Mouse (Mus musculus): ENCODE measurements at regions not wholly inside any gene's neighbourhood (a gene's known extent, or its start where the extent isn't known, plus 50 kb on each side); places are given as distances from the start of the nearest gene placed in this dataset.

DNA sequence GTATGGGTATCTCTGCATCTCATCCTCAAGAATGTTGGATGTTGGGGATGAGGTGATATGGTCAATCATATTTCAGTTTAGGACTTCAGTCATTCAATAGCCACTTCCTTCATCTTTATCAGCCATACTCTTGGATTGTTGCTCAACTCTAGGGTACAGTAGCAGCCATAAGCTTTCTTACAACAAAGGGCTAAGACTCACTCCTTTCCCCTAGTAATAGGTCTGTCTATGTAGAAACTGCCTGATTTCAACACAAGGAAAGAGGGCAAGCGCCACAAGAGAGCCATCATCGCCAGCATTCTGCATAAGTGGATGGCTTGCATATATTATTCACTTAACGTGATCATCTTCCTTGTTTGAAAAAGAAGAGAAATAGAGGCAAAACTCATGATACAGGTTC lies 107.5 kb upstream of the Rmdn2 start:
- no peak for DNase-seq (ENCODE audit: low spot score)
- peaks cover 5% of the 10 kb centered on the region; the same call in 1 of the 2 replicates for H3K9me3 ChIP-seq
- peaks cover 6% of the 10 kb centered on the region; the same call in 1 of the 2 replicates for H3K4me1 ChIP-seq (replicated peaks)
- H3K4me3 ChIP-seq, result no peak overlapping the region
- WGBS, result 83% methylated on average over 3 of the region's 3 CpGs
- H3K27ac ChIP-seq, result no peak overlapping the region
- H3K27me3 ChIP-seq (ENCODE audit: insufficient read depth, poor library complexity, severe bottlenecking), result no peaks in the 10 kb centered on the region
- no peaks in the 10 kb centered on the region for H3K36me3 ChIP-seq

DNA sequence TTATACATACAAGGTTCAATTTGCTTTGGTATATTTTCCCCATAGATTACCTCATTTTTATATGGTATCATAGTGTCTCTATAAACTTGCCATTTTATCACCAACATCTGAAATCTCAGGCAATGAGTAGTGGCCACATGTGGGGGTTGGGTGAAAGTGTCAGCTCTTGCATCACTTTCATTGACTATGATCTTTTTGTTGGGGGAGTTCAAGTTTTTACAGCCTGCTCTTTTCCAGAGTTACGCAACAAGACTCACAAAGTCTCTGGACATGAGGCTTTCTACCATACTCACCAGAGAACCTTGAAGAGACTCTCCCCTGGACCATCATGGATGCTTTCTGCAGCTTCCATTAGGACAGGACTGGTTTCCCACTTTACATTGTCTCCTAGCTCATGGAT lies 106.1 kb upstream of the Rmdn2 start:
- no peak overlapping the region for H3K4me3 ChIP-seq

DNA sequence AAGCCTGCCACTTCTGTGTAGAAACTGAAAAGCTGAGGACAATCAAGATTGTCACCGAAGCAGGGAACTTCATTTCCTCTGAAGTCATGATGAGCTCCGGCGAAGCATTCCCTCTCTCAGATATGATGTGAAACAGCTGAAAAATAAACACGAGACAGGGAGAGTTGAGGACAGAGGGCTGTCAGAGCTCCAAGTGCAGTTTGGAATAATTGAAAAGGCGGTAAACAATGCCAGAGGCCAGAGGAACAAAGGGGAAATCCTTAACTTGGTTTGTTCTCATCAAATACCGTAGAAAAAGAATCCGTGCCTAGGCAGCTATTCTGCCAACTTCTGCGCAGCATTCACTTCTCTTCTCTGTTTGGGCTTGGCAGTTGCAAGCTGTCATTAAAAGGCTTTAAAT lies 102.4 kb upstream of the Rmdn2 start:
- Histone ChIP-seq H3K27ac (no peak overlapping the region), H3K27me3 (ENCODE audit: insufficient read depth, poor library complexity, severe bottlenecking) (no peaks in the 10 kb centered on the region), H3K36me3 (no peaks in the 10 kb centered on the region), H3K9me3 (no peaks in the 10 kb centered on the region), H3K4me3 (no peak overlapping the region), H3K4me1 (replicated peaks) (no peaks in the 10 kb centered on the region; the same call in 1 of the 2 replicates)
- WGBS, result 86% methylated on average over 8 of the region's 8 CpGs
- DNase-seq (ENCODE audit: low spot score), result no peak

More for the DNA sequence above, 106.1 kb upstream of the Rmdn2 start:
- peaks cover 6% of the 10 kb centered on the region; the same call in 1 of the 2 replicates for H3K4me1 ChIP-seq (replicated peaks)
- no peak for DNase-seq (ENCODE audit: low spot score)
- H3K9me3 ChIP-seq, result no peaks in the 10 kb centered on the region
- no peak overlapping the region for H3K27ac ChIP-seq
- 93% methylated on average over 1 of the region's 1 CpGs for WGBS
- H3K36me3 ChIP-seq, result no peaks in the 10 kb centered on the region
- no peaks in the 10 kb centered on the region for H3K27me3 ChIP-seq (ENCODE audit: insufficient read depth, poor library complexity, severe bottlenecking)

DNA sequence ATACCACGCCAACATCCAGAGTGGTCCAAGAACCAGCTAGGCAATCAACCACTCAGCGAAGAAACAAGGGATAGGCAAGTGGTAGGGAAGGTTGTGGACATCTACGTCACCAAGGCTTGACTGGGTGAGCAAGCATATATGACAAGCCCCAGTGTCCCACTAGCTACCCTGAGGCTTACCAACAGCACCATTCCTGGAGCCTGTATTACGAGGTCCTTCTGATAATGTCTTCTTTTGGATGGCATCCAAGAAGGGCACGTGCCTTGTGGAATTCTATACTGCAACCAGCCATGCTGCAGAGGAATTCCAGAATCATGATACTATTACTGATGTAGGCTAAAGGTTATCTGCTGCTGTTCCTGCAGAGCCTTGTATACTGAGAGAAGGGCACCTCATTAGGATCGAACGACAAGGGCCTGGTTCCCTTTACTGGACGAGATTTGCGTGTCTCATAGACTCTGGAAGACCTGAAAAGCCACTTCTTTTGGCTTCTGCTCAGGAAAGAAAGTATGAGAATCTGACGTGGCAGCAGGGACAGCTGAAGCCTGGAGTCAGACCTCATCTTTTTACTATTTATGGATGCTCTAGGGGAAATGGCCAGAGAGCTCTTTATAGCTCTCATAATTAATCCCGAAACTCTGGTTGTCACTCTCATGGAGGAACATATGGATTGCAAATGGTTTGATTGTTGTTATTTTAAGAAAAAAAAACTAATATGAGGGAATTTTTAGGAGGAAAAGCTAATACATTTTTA lies 101.5 kb upstream of the Rmdn2 start:
- Histone ChIP-seq H3K27me3 (ENCODE audit: insufficient read depth, poor library complexity, severe bottlenecking) (no peaks in the 10 kb centered on the region), H3K4me1 (replicated peaks) (no peaks in the 10 kb centered on the region; the same call in 1 of the 2 replicates), H3K36me3 (no peaks in the 10 kb centered on the region), H3K9me3 (no peaks in the 10 kb centered on the region), H3K27ac (no peak overlapping the region), H3K4me3 (no peak overlapping the region)
- 89% methylated on average over 11 of the region's 11 CpGs for WGBS
- DNase-seq (ENCODE audit: low spot score), result no peak

DNA sequence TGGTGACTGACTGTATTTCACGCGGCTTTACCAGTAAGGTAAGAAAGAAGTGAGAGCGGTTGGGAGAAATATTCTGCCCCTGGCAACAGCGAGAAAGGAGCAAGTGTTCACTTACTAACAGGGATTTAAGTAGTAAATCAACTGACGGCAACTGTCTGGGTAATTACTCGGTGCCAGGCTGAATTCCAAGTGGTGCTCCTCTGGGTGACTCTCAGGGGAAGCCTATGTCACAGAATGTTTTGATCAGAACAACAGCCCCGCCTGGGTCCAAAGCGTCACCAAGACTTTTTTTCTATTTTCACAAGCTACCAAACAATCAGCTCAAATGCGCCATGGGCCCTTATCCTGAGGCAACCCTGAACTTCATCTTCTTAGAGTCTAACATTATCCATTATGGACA lies 100.4 kb upstream of the Rmdn2 start:
- no peak overlapping the region for H3K4me3 ChIP-seq
- no peak for DNase-seq (ENCODE audit: low spot score)
- H3K4me1 ChIP-seq (replicated peaks), result no peaks in the 10 kb centered on the region; the same call in 1 of the 2 replicates
- no peak overlapping the region for H3K27ac ChIP-seq
- H3K36me3 ChIP-seq, result no peaks in the 10 kb centered on the region
- whole genome bisulfite sequencing, result 89% methylated on average over 9 of the region's 9 CpGs
- no peaks in the 10 kb centered on the region for H3K27me3 ChIP-seq (ENCODE audit: insufficient read depth, poor library complexity, severe bottlenecking)
- H3K9me3 ChIP-seq, result no peaks in the 10 kb centered on the region

DNA sequence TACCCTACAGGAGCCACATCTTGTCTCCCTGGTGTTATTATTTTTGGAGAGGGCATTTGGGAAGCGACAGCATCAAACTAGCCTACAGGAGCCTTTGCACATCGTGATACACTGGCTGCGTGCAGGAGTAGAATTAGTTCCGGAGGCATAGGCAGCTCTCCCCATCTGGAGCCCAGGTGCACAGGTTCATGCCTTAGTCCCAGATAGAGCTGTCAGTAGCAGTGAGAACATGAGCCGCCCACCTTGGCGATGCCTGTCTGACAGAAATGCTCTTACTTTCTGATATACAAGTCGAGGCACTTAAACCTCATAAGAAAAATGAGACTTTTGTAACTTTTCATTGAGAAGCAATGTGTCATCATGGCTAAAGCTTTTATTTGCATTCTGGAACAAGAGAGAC lies 97.6 kb upstream of the Rmdn2 start:
- Histone ChIP-seq H3K27me3 (ENCODE audit: insufficient read depth, poor library complexity, severe bottlenecking) (no peaks in the 10 kb centered on the region), H3K27ac (no peak overlapping the region), H3K4me1 (replicated peaks) (no peaks in the 10 kb centered on the region; the same call in 1 of the 2 replicates), H3K4me3 (no peak overlapping the region), H3K9me3 (no peaks in the 10 kb centered on the region), H3K36me3 (no peaks in the 10 kb centered on the region)
- DNase-seq (ENCODE audit: low spot score), result no peak
- 84% methylated on average over 7 of the region's 7 CpGs for WGBS

DNA sequence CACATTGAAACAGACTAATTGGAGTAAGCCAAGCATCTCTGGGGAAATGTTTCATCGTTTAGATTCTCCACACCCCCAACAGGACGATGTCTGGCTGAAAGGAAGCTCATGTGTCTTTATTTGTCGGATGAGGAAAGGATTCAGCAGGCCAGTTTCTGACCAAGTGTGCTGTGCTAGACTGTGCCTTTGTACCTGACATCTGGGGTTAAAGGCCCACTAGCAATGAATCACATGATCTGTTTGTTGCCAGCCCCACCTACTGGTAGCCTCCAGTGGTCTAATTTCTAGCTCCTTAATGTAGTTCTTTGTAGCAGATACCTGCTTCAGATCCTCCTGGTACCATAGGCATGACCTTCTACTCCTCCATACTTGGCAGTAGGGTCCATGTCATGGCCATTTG lies 93.5 kb upstream of the Rmdn2 start:
- Histone ChIP-seq H3K4me1 (replicated peaks) (no peaks in the 10 kb centered on the region; the same call in 1 of the 2 replicates), H3K9me3 (no peaks in the 10 kb centered on the region), H3K27ac (no peak overlapping the region), H3K27me3 (ENCODE audit: insufficient read depth, poor library complexity, severe bottlenecking) (no peaks in the 10 kb centered on the region), H3K4me3 (no peak overlapping the region), H3K36me3 (no peaks in the 10 kb centered on the region)
- WGBS, result 60% methylated on average over 3 of the region's 3 CpGs
- peak; percentile 31 for DNase-seq (ENCODE audit: low spot score)

DNA sequence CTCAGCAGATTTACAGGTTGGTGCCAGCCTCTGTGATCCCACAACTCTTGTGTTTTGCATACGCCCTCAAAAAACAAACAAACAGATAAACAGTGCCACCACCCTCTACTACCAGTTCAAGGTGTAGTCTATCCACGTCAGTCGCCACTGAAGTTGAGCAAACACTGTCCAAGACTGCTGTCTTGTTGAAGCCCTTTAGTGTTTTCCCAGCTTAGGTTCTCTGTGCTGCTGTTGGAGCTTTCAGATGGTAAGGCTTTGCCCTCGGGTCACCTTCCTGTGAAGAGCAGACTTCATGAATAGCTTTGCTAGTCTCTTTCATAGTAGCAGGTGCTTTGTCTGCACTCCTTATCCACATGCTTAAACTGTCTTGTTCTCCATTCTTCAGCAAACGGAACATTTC lies 93.0 kb upstream of the Rmdn2 start:
- 84% methylated on average over 5 of the region's 5 CpGs for WGBS
- H3K9me3 ChIP-seq, result no peaks in the 10 kb centered on the region
- no peaks in the 10 kb centered on the region for H3K27me3 ChIP-seq (ENCODE audit: insufficient read depth, poor library complexity, severe bottlenecking)
- no peak for DNase-seq (ENCODE audit: low spot score)
- no peaks in the 10 kb centered on the region for H3K36me3 ChIP-seq
- no peak overlapping the region for H3K4me3 ChIP-seq
- no peak overlapping the region for H3K27ac ChIP-seq
- H3K4me1 ChIP-seq (replicated peaks), result no peaks in the 10 kb centered on the region; the same call in 1 of the 2 replicates

DNA sequence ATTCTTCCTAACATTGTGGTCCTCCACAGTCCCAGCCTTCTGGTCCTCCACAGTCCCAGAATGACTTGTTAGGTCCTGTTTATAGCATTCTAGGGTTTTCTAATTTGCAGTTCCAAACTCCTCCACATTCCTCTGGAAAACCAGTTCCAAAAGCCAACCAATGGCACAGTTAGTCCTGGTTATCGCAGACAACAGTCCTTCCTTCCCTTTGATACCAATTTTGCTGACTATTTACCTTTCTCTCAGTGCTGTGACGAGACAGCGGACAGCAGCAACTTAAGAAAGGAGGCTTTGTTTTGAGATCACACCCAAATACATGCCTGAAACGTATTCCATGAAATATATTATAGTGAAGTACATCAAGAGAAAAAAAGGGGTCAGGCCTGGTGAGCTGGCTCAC lies 92.3 kb upstream of the Rmdn2 start:
- no peaks in the 10 kb centered on the region for H3K4me1 ChIP-seq (replicated peaks)
- no peaks in the 10 kb centered on the region for H3K36me3 ChIP-seq
- H3K27ac ChIP-seq, result no peak overlapping the region
- DNase-seq (ENCODE audit: low spot score), result no peak
- H3K27me3 ChIP-seq (ENCODE audit: insufficient read depth, poor library complexity, severe bottlenecking), result no peaks in the 10 kb centered on the region
- 80% methylated on average over 4 of the region's 4 CpGs for WGBS
- H3K9me3 ChIP-seq, result no peaks in the 10 kb centered on the region
- H3K4me3 ChIP-seq, result no peak overlapping the region

DNA sequence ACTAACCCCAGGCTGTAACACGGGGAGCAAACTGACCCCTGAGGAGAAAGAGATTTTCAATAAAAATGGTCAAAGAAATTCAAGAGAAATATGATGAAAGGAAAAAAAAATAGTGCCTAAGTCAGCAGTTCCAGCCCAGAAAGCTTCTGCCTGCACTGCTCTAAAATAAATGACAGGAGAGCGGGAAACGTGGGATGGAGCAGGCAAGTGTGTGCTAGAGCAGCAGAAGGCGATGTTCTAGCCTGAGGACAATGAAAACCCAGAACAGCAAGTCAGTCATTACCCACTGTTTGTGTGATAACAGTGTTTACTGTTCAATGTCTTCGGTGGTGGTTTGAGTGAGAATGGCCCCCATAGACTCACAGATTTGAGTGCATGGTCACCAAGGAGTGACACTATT lies 91.4 kb upstream of the Rmdn2 start:
- WGBS, result 88% methylated on average over 5 of the region's 5 CpGs
- H3K36me3 ChIP-seq, result no peaks in the 10 kb centered on the region
- no peak overlapping the region for H3K4me3 ChIP-seq

DNA sequence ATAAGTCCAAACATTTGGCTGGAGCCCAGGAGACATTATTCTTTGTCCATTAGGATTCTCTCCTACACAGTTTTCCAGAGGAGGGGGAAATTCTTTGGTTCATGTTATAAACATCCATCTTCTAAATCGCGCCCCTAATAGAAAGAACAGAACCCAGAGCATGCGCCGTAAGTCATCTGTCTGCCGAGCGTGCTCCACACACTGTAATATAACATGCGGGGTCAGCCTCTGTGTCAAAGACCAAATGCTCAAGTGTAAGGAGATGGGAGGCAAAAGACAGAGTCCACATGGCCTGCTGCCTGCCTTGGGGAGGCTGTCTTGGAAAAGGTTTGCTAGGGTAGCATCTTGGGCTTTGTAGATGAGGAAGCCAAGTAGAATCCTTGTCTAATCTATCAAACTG lies 90.0 kb upstream of the Rmdn2 start:
- Histone ChIP-seq H3K27ac (no peak overlapping the region), H3K9me3 (no peaks in the 10 kb centered on the region), H3K4me1 (replicated peaks) (no peaks in the 10 kb centered on the region), H3K27me3 (ENCODE audit: insufficient read depth, poor library complexity, severe bottlenecking) (no peaks in the 10 kb centered on the region), H3K4me3 (no peak overlapping the region), H3K36me3 (no peaks in the 10 kb centered on the region)
- 93% methylated on average over 7 of the region's 7 CpGs for WGBS
- DNase-seq (ENCODE audit: low spot score), result no peak

More for the DNA sequence above, 91.4 kb upstream of the Rmdn2 start:
- H3K27ac ChIP-seq, result no peak overlapping the region
- no peak for DNase-seq (ENCODE audit: low spot score)
- no peaks in the 10 kb centered on the region for H3K4me1 ChIP-seq (replicated peaks)
- no peaks in the 10 kb centered on the region for H3K9me3 ChIP-seq
- H3K27me3 ChIP-seq (ENCODE audit: insufficient read depth, poor library complexity, severe bottlenecking), result no peaks in the 10 kb centered on the region

DNA sequence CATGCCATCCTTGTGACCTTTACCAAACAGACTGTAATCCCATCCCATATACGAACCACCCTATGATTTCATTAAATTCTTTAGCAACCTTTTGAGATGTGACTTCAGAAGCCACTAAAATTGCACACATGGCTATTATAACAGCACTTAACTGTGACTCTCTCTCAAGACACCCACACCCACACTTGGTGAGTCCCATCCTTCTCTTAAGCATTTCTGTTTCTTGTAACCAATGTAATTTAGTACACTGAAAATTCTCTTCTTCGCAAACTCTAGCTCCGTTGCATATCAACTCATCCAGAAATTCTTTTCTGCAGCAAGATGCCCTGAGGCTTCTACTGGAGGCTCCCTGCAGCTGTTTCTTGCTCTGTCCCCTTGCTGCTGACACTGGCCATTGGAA lies 88.4 kb upstream of the Rmdn2 start:
- H3K9me3 ChIP-seq, result no peaks in the 10 kb centered on the region
- 92% methylated on average over 3 of the region's 3 CpGs for WGBS
- DNase-seq (ENCODE audit: low spot score), result no peak
- H3K27ac ChIP-seq, result no peak overlapping the region
- no peaks in the 10 kb centered on the region for H3K4me1 ChIP-seq (replicated peaks)
- H3K36me3 ChIP-seq, result no peaks in the 10 kb centered on the region
- H3K4me3 ChIP-seq, result no peak overlapping the region
- H3K27me3 ChIP-seq (ENCODE audit: insufficient read depth, poor library complexity, severe bottlenecking), result no peaks in the 10 kb centered on the region

DNA sequence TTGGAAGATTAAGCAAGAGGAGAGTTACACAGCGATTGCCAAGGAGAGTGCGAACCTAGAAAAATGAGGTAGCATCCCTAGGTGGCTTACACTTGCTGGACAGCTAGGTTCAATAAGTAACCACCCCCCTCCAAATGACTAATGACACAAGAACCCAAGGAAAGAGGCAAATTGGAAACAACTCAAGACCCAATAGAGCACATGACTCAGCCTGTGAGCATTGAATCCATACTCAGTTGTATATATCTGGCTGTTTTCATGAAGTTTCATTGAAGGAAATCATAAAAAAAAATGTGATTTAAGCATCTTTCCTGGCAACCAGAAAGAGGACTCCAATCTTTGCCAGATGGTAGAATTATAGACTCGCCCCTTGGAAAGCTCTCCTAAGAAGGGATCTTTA lies 84.3 kb upstream of the Rmdn2 start:
- Histone ChIP-seq H3K36me3 (no peaks in the 10 kb centered on the region), H3K4me3 (no peak overlapping the region), H3K4me1 (replicated peaks) (no peaks in the 10 kb centered on the region), H3K9me3 (no peaks in the 10 kb centered on the region), H3K27me3 (ENCODE audit: insufficient read depth, poor library complexity, severe bottlenecking) (no peaks in the 10 kb centered on the region), H3K27ac (no peak overlapping the region)
- 93% methylated on average over 3 of the region's 3 CpGs for WGBS
- DNase-seq (ENCODE audit: low spot score), result no peak

DNA sequence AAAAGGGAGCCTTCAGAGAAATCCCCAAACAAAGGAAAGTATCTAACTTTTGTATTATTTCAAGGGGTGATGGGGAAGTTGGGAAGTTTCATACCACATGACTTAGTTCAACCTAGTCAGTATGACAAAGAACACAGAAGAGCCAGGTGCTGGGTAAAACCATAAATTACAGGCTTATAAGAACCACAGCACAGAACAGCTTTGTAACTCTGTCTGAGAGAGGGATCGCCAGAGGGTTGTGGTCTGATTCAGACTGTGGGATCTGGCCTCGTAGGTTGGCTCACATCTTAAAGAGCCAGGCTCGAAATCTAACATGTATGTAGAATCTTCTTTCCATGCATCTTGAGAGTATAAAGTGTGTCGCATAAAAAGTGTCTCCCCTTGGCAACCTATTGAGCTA lies 75.1 kb upstream of the Rmdn2 start:
- DNase-seq (ENCODE audit: low spot score), result no peak
- H3K27me3 ChIP-seq (ENCODE audit: insufficient read depth, poor library complexity, severe bottlenecking), result no peaks in the 10 kb centered on the region
- no peak overlapping the region for H3K27ac ChIP-seq
- H3K4me1 ChIP-seq (replicated peaks), result no peaks in the 10 kb centered on the region
- no peaks in the 10 kb centered on the region for H3K9me3 ChIP-seq
- no peaks in the 10 kb centered on the region for H3K36me3 ChIP-seq
- H3K4me3 ChIP-seq, result no peak overlapping the region
- WGBS, result 84% methylated on average over 4 of the region's 4 CpGs

All from hindbrain, embryonic 10.5 days (tissue).